Mouse (Mus musculus): ENCODE measurements at regions not wholly inside any gene's neighbourhood (a gene's known extent, or its start where the extent isn't known, plus 50 kb on each side); places are given as distances from the start of the nearest gene placed in this dataset.

GRCm38 (mm10) chr14:112895561-112895960 is 418.8 kb upstream of the Tpm3-rs7 start:
- peak; percentile 78 for DNase-seq (ENCODE audit: low read depth, low spot score)

GRCm38 (mm10) chr14:112901171-112901570 is 413.2 kb upstream of the Tpm3-rs7 start:
- DNase-seq (ENCODE audit: low read depth, low spot score): no peak

- DNase-seq (ENCODE audit: low read depth, low spot score): no peak
Measured at GRCm38 (mm10) chr14:112917148-112917547, 397.3 kb upstream of the Tpm3-rs7 start.
